Mouse (Mus musculus): ENCODE data around the gene D930048N14Rik. TPM values are rescaled to one million over a fixed set of nuclear protein-coding genes. Genes with fewer than 3 reads are reported as not detected.

Gene D930048N14Rik
- polyA plus RNA-seq, 1 experiment, result 0.22 TPM

GRCm38 (mm10) chr11:51671376-51671775, 20.6 kb downstream of the D930048N14Rik start:
- H3ac ChIP-seq (ENCODE audit: control insufficient read depth, insufficient read length, low read depth), result no peak overlapping the region
- H3K36me3 ChIP-seq (ENCODE audit: control insufficient read depth, insufficient read depth), result no peaks in the 10 kb centered on the region
- no peak for TF ChIP-seq CEBPB (IDR thresholded peaks at IDR 0.05; ENCODE audit: low read depth)
- TF ChIP-seq MYOD1 (IDR thresholded peaks at IDR 0.05; ENCODE audit: control insufficient read depth, insufficient read length, low read depth), result no peak
- no peak for TF ChIP-seq USF1 (IDR thresholded peaks at IDR 0.05; ENCODE audit: low read depth)
- TF ChIP-seq MAX (IDR thresholded peaks at IDR 0.05), result no peak
- no peak for TF ChIP-seq CTCF (IDR thresholded peaks at IDR 0.05; ENCODE audit: control insufficient read depth, insufficient read depth, insufficient read length)
- TF ChIP-seq FOSL1 (IDR thresholded peaks at IDR 0.05; ENCODE audit: insufficient read depth, low read length, poor library complexity, severe bottlenecking), result no peak
- no peak for TF ChIP-seq MYOG (IDR thresholded peaks at IDR 0.05; ENCODE audit: control insufficient read depth, extremely low read depth, insufficient read length)
- H3K27me3 ChIP-seq (ENCODE audit: control insufficient read depth, insufficient read depth, insufficient read length), result no peaks in the 10 kb centered on the region
- H3K4me3 ChIP-seq (ENCODE audit: insufficient read depth, poor library complexity, severe bottlenecking), result no peak overlapping the region
- no peaks in the 10 kb centered on the region for H3K79me2 ChIP-seq (ENCODE audit: control insufficient read depth, insufficient read depth)
- H3K79me3 ChIP-seq (ENCODE audit: low read depth), result no peaks in the 10 kb centered on the region

DNA sequence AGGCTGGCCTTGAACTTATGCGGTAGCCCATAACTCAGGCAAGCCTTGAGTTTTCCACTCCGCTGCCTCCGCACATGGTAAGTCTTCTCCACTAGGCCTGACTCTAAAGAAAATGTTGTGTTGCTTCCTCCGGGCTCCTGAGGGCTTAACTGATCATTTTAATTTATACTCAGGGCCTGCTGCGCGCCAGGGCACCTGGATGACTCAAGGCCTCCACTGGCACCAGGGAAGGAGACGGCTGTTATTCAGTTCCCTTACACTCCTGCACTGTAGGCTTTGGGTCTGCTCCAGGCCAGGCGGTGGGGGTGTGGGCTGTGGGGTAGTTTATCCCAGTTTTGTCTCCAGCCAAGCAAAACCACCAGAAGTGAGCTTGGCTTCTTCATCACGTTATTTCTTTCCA, 22.5 kb downstream of the D930048N14Rik start:
- Histone ChIP-seq H3ac (ENCODE audit: control insufficient read depth, insufficient read length, low read depth) (no peak overlapping the region), H3K79me2 (ENCODE audit: control insufficient read depth, insufficient read depth) (no peaks in the 10 kb centered on the region), H3K79me3 (ENCODE audit: low read depth) (no peaks in the 10 kb centered on the region), H3K36me3 (ENCODE audit: control insufficient read depth, insufficient read depth) (no peaks in the 10 kb centered on the region), H3K27me3 (ENCODE audit: control insufficient read depth, insufficient read depth, insufficient read length) (no peaks in the 10 kb centered on the region), H3K4me3 (ENCODE audit: insufficient read depth, poor library complexity, severe bottlenecking) (no peak overlapping the region)
- TF ChIP-seq MYOG (IDR thresholded peaks at IDR 0.05; ENCODE audit: control insufficient read depth, extremely low read depth, insufficient read length), result no peak
- TF ChIP-seq MYOD1 (IDR thresholded peaks at IDR 0.05; ENCODE audit: control insufficient read depth, insufficient read length, low read depth), result no peak
- no peak for TF ChIP-seq USF1 (IDR thresholded peaks at IDR 0.05; ENCODE audit: low read depth)
- no peak for TF ChIP-seq CTCF (IDR thresholded peaks at IDR 0.05; ENCODE audit: control insufficient read depth, insufficient read depth, insufficient read length)
- no peak for TF ChIP-seq FOSL1 (IDR thresholded peaks at IDR 0.05; ENCODE audit: insufficient read depth, low read length, poor library complexity, severe bottlenecking)
- no peak for TF ChIP-seq MAX (IDR thresholded peaks at IDR 0.05)
- no peak for TF ChIP-seq CEBPB (IDR thresholded peaks at IDR 0.05; ENCODE audit: low read depth)

DNA sequence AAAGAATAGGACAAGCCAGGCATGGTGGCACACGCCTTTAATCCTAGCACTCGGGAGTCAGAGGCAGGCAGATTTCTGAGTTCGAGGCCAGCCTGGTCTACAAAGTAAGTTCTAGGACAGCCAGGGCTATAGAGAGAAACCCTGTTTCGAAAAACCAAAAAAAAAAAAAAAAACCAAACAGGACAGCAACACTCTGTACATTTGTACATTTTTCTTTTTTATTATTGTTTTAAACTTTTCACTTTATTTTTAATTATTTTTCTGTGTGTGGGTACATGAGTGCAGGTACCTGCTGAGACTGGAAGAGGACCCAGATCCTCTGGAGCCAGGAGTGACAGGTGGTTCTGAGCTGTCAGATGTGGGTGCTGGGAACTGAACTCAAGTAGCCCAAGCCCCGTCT, 24.6 kb downstream of the D930048N14Rik start:
- H3K27me3 ChIP-seq (ENCODE audit: control insufficient read depth, insufficient read depth, insufficient read length), result no peaks in the 10 kb centered on the region
- TF ChIP-seq MAX (IDR thresholded peaks at IDR 0.05), result no peak
- no peak for TF ChIP-seq FOSL1 (IDR thresholded peaks at IDR 0.05; ENCODE audit: insufficient read depth, low read length, poor library complexity, severe bottlenecking)
- no peak for TF ChIP-seq MYOD1 (IDR thresholded peaks at IDR 0.05; ENCODE audit: control insufficient read depth, insufficient read length, low read depth)
- TF ChIP-seq CTCF (IDR thresholded peaks at IDR 0.05; ENCODE audit: control insufficient read depth, insufficient read depth, insufficient read length), result no peak
- TF ChIP-seq CEBPB (IDR thresholded peaks at IDR 0.05; ENCODE audit: low read depth), result no peak
- no peak for TF ChIP-seq MYOG (IDR thresholded peaks at IDR 0.05; ENCODE audit: control insufficient read depth, extremely low read depth, insufficient read length)
- no peak for TF ChIP-seq USF1 (IDR thresholded peaks at IDR 0.05; ENCODE audit: low read depth)
- H3K79me3 ChIP-seq (ENCODE audit: low read depth), result no peaks in the 10 kb centered on the region
- H3ac ChIP-seq (ENCODE audit: control insufficient read depth, insufficient read length, low read depth), result no peak overlapping the region
- H3K4me3 ChIP-seq (ENCODE audit: insufficient read depth, poor library complexity, severe bottlenecking), result no peak overlapping the region
- H3K36me3 ChIP-seq (ENCODE audit: control insufficient read depth, insufficient read depth), result no peaks in the 10 kb centered on the region
- no peaks in the 10 kb centered on the region for H3K79me2 ChIP-seq (ENCODE audit: control insufficient read depth, insufficient read depth)

DNA sequence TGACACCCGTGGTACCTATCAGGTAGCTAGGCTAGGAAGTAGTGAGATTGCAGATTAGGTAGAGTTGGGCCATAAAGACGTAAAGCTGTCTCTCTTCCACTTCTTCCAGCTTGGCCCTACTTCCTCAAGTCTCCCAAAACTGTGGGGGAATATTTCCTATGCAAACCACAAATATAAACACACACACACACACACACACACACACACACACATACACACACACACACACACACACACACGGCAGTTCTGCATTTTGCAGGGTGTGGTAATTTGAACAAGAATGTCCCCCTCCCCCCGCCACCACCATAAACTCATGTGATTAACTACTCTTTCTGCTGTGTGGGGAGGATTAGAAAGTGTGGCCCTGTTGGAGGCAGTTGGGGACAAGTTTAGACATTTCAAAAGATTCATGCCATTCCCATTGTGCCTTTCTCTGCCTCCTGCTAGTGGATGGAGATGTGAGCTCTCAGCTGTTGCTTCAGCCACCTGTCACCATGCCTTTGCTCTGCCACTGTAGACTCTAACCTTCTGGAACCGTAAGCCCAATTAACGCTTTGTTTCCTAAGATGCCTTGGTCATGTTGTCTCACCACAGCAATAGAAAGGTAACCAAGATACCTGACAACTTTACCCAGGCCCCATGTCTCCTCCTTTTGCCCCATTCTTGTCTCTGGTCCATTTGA, 27.1 kb downstream of the D930048N14Rik start:
- no peak overlapping the region for H3K4me3 ChIP-seq (ENCODE audit: insufficient read depth, poor library complexity, severe bottlenecking)
- H3K27me3 ChIP-seq (ENCODE audit: control insufficient read depth, insufficient read depth, insufficient read length), result no peaks in the 10 kb centered on the region
- H3K36me3 ChIP-seq (ENCODE audit: control insufficient read depth, insufficient read depth), result no peaks in the 10 kb centered on the region
- TF ChIP-seq CEBPB (IDR thresholded peaks at IDR 0.05; ENCODE audit: low read depth), result no peak
- TF ChIP-seq MYOG (IDR thresholded peaks at IDR 0.05; ENCODE audit: control insufficient read depth, extremely low read depth, insufficient read length), result no peak
- TF ChIP-seq MYOD1 (IDR thresholded peaks at IDR 0.05; ENCODE audit: control insufficient read depth, insufficient read length, low read depth), result no peak
- TF ChIP-seq USF1 (IDR thresholded peaks at IDR 0.05; ENCODE audit: low read depth), result no peak
- no peak for TF ChIP-seq FOSL1 (IDR thresholded peaks at IDR 0.05; ENCODE audit: insufficient read depth, low read length, poor library complexity, severe bottlenecking)
- no peak for TF ChIP-seq CTCF (IDR thresholded peaks at IDR 0.05; ENCODE audit: control insufficient read depth, insufficient read depth, insufficient read length)
- TF ChIP-seq MAX (IDR thresholded peaks at IDR 0.05), result no peak
- no peaks in the 10 kb centered on the region for H3K79me3 ChIP-seq (ENCODE audit: low read depth)
- no peak overlapping the region for H3ac ChIP-seq (ENCODE audit: control insufficient read depth, insufficient read length, low read depth)
- H3K79me2 ChIP-seq (ENCODE audit: control insufficient read depth, insufficient read depth), result no peaks in the 10 kb centered on the region

GRCm38 (mm10) chr11:51679466-51679865, 28.7 kb downstream of the D930048N14Rik start:
- Histone ChIP-seq H3K36me3 (ENCODE audit: control insufficient read depth, insufficient read depth) (no peaks in the 10 kb centered on the region), H3K79me2 (ENCODE audit: control insufficient read depth, insufficient read depth) (no peaks in the 10 kb centered on the region), H3ac (ENCODE audit: control insufficient read depth, insufficient read length, low read depth) (no peak overlapping the region), H3K79me3 (ENCODE audit: low read depth) (no peaks in the 10 kb centered on the region), H3K27me3 (ENCODE audit: control insufficient read depth, insufficient read depth, insufficient read length) (no peaks in the 10 kb centered on the region), H3K4me3 (ENCODE audit: insufficient read depth, poor library complexity, severe bottlenecking) (no peak overlapping the region)
- no peak for TF ChIP-seq MAX (IDR thresholded peaks at IDR 0.05)
- no peak for TF ChIP-seq CTCF (IDR thresholded peaks at IDR 0.05; ENCODE audit: control insufficient read depth, insufficient read depth, insufficient read length)
